Mouse (Mus musculus) CH12.LX (cell line): Measurements from ENCODE around the gene Cops7b.

ENCODE experiments used
- CTCF ChIP-seq, 2 experiments: IDR thresholded peaks in 1 of 2; conservative IDR thresholded peaks in 1 of 2; 2 replicates each; pipeline ENCODE4 v1.5.1; 2011 to 2012; ENCODE audit warnings: low read depth in 2 of 2, low read length in 2 of 2, improper control_type of control experiment in 1 of 2, inconsistent platforms in 1 of 2, mild to moderate bottlenecking in 1 of 2, moderate library complexity in 1 of 2
- EP300 ChIP-seq: IDR thresholded peaks from 2 replicates; pipeline ENCODE4 v1.6.1; 2011; ENCODE audit warnings: low read length, improper control_type of control experiment

DNA sequence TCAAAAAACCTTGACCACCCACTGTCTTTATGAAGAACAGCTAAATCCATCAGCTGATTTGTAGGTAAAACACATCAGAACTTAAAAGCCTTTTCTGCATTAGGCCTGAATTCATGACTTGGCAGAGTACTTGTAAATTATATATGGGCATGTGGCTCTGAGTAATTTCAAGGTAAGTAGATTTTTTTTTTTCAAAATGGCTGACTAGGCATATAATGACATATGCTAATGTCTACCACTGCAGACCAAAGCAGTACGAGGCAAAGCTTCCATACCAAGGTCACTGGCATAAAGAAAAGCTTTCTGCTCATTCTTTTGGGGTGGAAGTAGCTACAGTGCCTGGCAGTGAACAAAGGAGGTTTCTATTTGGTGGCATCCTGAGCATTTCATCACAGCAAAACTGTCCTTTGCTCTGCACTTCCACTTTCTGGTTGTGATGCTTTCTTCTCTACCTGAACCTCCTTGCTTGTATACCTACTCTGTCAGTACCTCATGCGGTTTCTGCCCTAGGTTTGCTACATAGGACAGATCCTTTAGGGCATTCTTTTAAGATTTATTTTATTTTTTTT, 13.3 kb upstream of the Cops7b start:
- no peak for TF ChIP-seq EP300
- TF ChIP-seq CTCF (conservative IDR thresholded peaks at IDR 0.05 in 1 of 2, IDR thresholded peaks at IDR 0.05 in 1 of 2; ENCODE audit: low read depth in 2 of 2, low read length in 2 of 2), result no peak
